Mouse (Mus musculus) skeletal muscle tissue, adult 2 months (tissue): ENCODE data around the gene Piwil4.
"Not testable (repeated sequence)": the region's sequence is repeated elsewhere in the genome, so short reads cannot be mapped to it uniquely, and the experiment has no call there.

Source experiments
- DNase-seq: peaks from one replicate; pipeline ENCODE4 v3.0.0-alpha.2; 2012; ENCODE audit warnings: low read depth, low spot score

Piwil4 gene

GRCm38 (mm10) chr9:14726005-14726404, 14.5 kb downstream of the Piwil4 start:
- no peak for DNase-seq

- no peak for DNase-seq
These were observed 15.6 kb downstream of the Piwil4 start for GRCm38 (mm10) chr9:14724755-14725420.

- no peak for DNase-seq
These were observed 18.9 kb downstream of the Piwil4 start for GRCm38 (mm10) chr9:14721610-14722009.

GRCm38 (mm10) chr9:14720384-14720783, 20.1 kb downstream of the Piwil4 start:
- DNase-seq = no peak

GRCm38 (mm10) chr9:14718332-14718691, 22.2 kb downstream of the Piwil4 start:
- DNase-seq = no peak

GRCm38 (mm10) chr9:14717689-14718331, 22.7 kb downstream of the Piwil4 start:
- peak; percentile 25 for DNase-seq

GRCm38 (mm10) chr9:14715258-14715657, 25.3 kb downstream of the Piwil4 start:
- DNase-seq = no peak

GRCm38 (mm10) chr9:14710910-14711309, 29.6 kb downstream of the Piwil4 start:
- no peak for DNase-seq

- DNase-seq = no peak
These were observed 35.0 kb downstream of the Piwil4 start for GRCm38 (mm10) chr9:14705321-14706162.

GRCm38 (mm10) chr9:14700795-14701194, 39.7 kb downstream of the Piwil4 start:
- DNase-seq = not testable (repeated sequence)

- no peak for DNase-seq
These were observed 41.3 kb downstream of the Piwil4 start for GRCm38 (mm10) chr9:14699288-14699640.

- DNase-seq = peak; percentile 87
These were observed 41.8 kb downstream of the Piwil4 start for GRCm38 (mm10) chr9:14698582-14699287.

GRCm38 (mm10) chr9:14697903-14698302, 42.6 kb downstream of the Piwil4 start:
- DNase-seq = no peak

- no peak for DNase-seq
These were observed 51.0 kb downstream of the Piwil4 start for GRCm38 (mm10) chr9:14689376-14690108.

GRCm38 (mm10) chr9:14684363-14684762, 56.2 kb downstream of the Piwil4 start:
- no peak for DNase-seq

- DNase-seq = no peak
These were observed 57.8 kb downstream of the Piwil4 start for GRCm38 (mm10) chr9:14682741-14683140.

GRCm38 (mm10) chr9:14680584-14680983, 59.9 kb downstream of the Piwil4 start:
- no peak for DNase-seq

GRCm38 (mm10) chr9:14675707-14676691, 64.5 kb downstream of the Piwil4 start:
- no peak for DNase-seq

GRCm38 (mm10) chr9:14674506-14674905, 66.0 kb downstream of the Piwil4 start:
- DNase-seq = no peak

GRCm38 (mm10) chr9:14673109-14673508, 67.4 kb downstream of the Piwil4 start:
- no peak for DNase-seq
